Mouse (Mus musculus) bone marrow, adult 2 months (tissue): ENCODE results near the gene Arrb2.

Experiments used
- CTCF ChIP-seq: fragments of 200-500 bp; IDR thresholded peaks from 2 replicates; pipeline ENCODE4 v1.5.1; 2011; ENCODE audit warnings: low read length, control low read depth; ENCODE audit not compliant: control insufficient read depth, insufficient read depth
- POLR2A ChIP-seq: fragments of 200-500 bp; IDR thresholded peaks from 2 replicates; pipeline ENCODE4 v1.6.1; 2011; ENCODE audit warnings: low read depth, mild to moderate bottlenecking, control low read depth, low read length, borderline replicate concordance; ENCODE audit not compliant: control insufficient read depth

- TF ChIP-seq CTCF (peak; percentile 52; the same call in 1 of the 2 replicates), POLR2A (no peak)
Measured at GRCm38 (mm10) chr11:70446756-70447155, 14.3 kb downstream of the Arrb2 start.
